ENCODE assay signal across 7 mouse cellular contexts in genomic region chr5:118244606-118245443, GRCm38 (mm10). TPM values are rescaled to one million over a fixed set of nuclear protein-coding genes. Genes with fewer than 3 reads are reported as not detected.
DNase-seq lines count a peak whose midpoint lies in the region; ATAC-seq lines count a peak whose summit lies in the region.

TSS of gene Rnft2 (minus strand) at chr5:118245116.
TSS of gene 2410131K14Rik (plus strand) at chr5:118245227.

- DNase-seq in adrenal gland, postnatal 14 days, result peak; percentile 100
- peak; percentile 100 for DNase-seq in embryonic facial prominence, embryonic 11.5 days (ENCODE audit: low spot score)
- DNase-seq in kidney, adult 11 months, result peak; percentile 100
- peak; percentile 100 for DNase-seq in limb, embryonic 10.5 days (ENCODE audit: low spot score)
- DNase-seq in spleen, adult 12 weeks (ENCODE audit: low spot score), result peak; percentile 94

- ATAC-seq in embryonic facial prominence, embryonic 11.5 days (replicated peaks; ENCODE audit: insufficient number of reproducible peaks, low FRiP score, low TSS enrichment, low read depth), result peak; percentile 99
- peak; percentile 99 for ATAC-seq in granulocyte monocyte progenitor cell, adult 5-6 weeks (replicated peaks; ENCODE audit: poor library complexity, severe bottlenecking)
- ATAC-seq in midbrain, embryonic 13.5 days, result peak; percentile 99

- peak within 1 kb of the TSS; percentile 65 for H3K4me3 ChIP-seq in embryonic facial prominence, embryonic 11.5 days (ENCODE audit: low read depth, low read length)
- peak within 1 kb of the TSS; percentile 70 for H3K4me3 ChIP-seq in limb, embryonic 10.5 days
- H3K4me3 ChIP-seq in midbrain, embryonic 13.5 days (replicated peaks), result peak within 1 kb of the TSS; percentile 76

- H3K9ac ChIP-seq in embryonic facial prominence, embryonic 11.5 days (replicated peaks; ENCODE audit: low read length), result peak within 1 kb of the TSS; percentile 75
- peak within 1 kb of the TSS; percentile 85 for H3K9ac ChIP-seq in midbrain, embryonic 13.5 days (replicated peaks)

- no peaks in the 10 kb centered on the region for H3K9me3 ChIP-seq in embryonic facial prominence, embryonic 11.5 days (replicated peaks; ENCODE audit: control insufficient read depth, low read length)
- H3K9me3 ChIP-seq in limb, embryonic 10.5 days (replicated peaks), result no peaks in the 10 kb centered on the region
- H3K9me3 ChIP-seq in midbrain, embryonic 13.5 days, result no peaks in the 10 kb centered on the region

- no peaks in the 10 kb centered on the region; the same call in 1 of the 2 replicates for H3K4me1 ChIP-seq in embryonic facial prominence, embryonic 11.5 days (ENCODE audit: control insufficient read depth, insufficient read depth, low read length)
- H3K4me1 ChIP-seq in limb, embryonic 10.5 days, result peaks cover 37% of the 10 kb centered on the region
- peaks cover 35% of the 10 kb centered on the region for H3K4me1 ChIP-seq in midbrain, embryonic 13.5 days (replicated peaks)

- peak within 1 kb of the TSS; percentile 9; the same call in 1 of the 2 replicates for H3K27ac ChIP-seq in embryonic facial prominence, embryonic 11.5 days (replicated peaks; ENCODE audit: low read depth, low read length)
- H3K27ac ChIP-seq in limb, embryonic 10.5 days, result peak within 1 kb of the TSS; percentile 88
- H3K27ac ChIP-seq in midbrain, embryonic 13.5 days, result peak within 1 kb of the TSS; percentile 89

- under 1% methylated on average over 60 of the region's 68 CpGs for WGBS in embryonic facial prominence, embryonic 11.5 days
- under 1% methylated on average over 68 of the region's 68 CpGs for WGBS in limb, embryonic 10.5 days
- under 1% methylated on average over 68 of the region's 68 CpGs for WGBS in midbrain, embryonic 13.5 days

- peak within 1 kb of the TSS; percentile 74 for H3K4me2 ChIP-seq in embryonic facial prominence, embryonic 11.5 days (ENCODE audit: low read depth, low read length)
- peak within 1 kb of the TSS; percentile 90 for H3K4me2 ChIP-seq in midbrain, embryonic 13.5 days (replicated peaks)

- H3K36me3 ChIP-seq in embryonic facial prominence, embryonic 11.5 days (replicated peaks; ENCODE audit: control insufficient read depth, insufficient read depth, low read depth, low read length), result no peaks in the 10 kb centered on the region
- H3K36me3 ChIP-seq in limb, embryonic 10.5 days, result peaks cover 49% of the 10 kb centered on the region
- H3K36me3 ChIP-seq in midbrain, embryonic 13.5 days, result peaks cover 45% of the 10 kb centered on the region

- H3K27me3 ChIP-seq in embryonic facial prominence, embryonic 11.5 days (ENCODE audit: control insufficient read depth, insufficient read depth, low read length), result no peaks in the 10 kb centered on the region
- H3K27me3 ChIP-seq in limb, embryonic 10.5 days (ENCODE audit: low read depth, poor library complexity, severe bottlenecking), result no peaks in the 10 kb centered on the region
- no peaks in the 10 kb centered on the region for H3K27me3 ChIP-seq in midbrain, embryonic 13.5 days

RNA-seq across cellular contexts. Expression of gene Rnft2, which starts in this region (rescaled TPM):
- total RNA-seq in adrenal gland, postnatal 14 days (2021), result 3.1 and 3.9 TPM in 2 replicates
- 4.3 TPM in 2 replicates for polyA plus RNA-seq in embryonic facial prominence, embryonic 11.5 days (2014; fragmentation: Nextera tagmentation; extraction: Ambion mirVana)
- total RNA-seq in granulocyte monocyte progenitor cell, adult 5-6 weeks (2014; fragmentation: Nextera tagmentation), result not detected in 2 replicates
- total RNA-seq in granulocyte monocyte progenitor cell, adult 5-6 weeks (2017), result not detected in 2 replicates
- 4.9 and 5.5 TPM in 2 replicates for polyA plus RNA-seq in limb, embryonic 10.5 days (2016; fragmentation: Nextera tagmentation; extraction: Ambion mirVana)
- polyA plus RNA-seq in midbrain, embryonic 13.5 days (2015; fragmentation: Nextera tagmentation; extraction: Ambion mirVana), result 12.6 and 13.1 TPM in 2 replicates

RNA-seq across cellular contexts. Expression of gene 2410131K14Rik, which starts in this region (rescaled TPM):
- 7.6 and 8.7 TPM in 2 replicates for total RNA-seq in adrenal gland, postnatal 14 days (2021)
- polyA plus RNA-seq in embryonic facial prominence, embryonic 11.5 days (2014; fragmentation: Nextera tagmentation; extraction: Ambion mirVana), result 10.8 and 11.6 TPM in 2 replicates
- total RNA-seq in granulocyte monocyte progenitor cell, adult 5-6 weeks (2014; fragmentation: Nextera tagmentation), result 1.0 and 2.3 TPM in 2 replicates
- total RNA-seq in granulocyte monocyte progenitor cell, adult 5-6 weeks (2017), result 1.5 and 1.6 TPM in 2 replicates
- polyA plus RNA-seq in limb, embryonic 10.5 days (2016; fragmentation: Nextera tagmentation; extraction: Ambion mirVana), result 13.7 and 14.3 TPM in 2 replicates
- 15.0 and 15.1 TPM in 2 replicates for polyA plus RNA-seq in midbrain, embryonic 13.5 days (2015; fragmentation: Nextera tagmentation; extraction: Ambion mirVana)

Comparison
In these comparisons a context has a peak if more than half of its experiments do, and no peak if none do; other contexts are left out.
1. Peak in every context shown above with its lines: DNase-seq, ATAC-seq, H3K4me3 ChIP-seq and H3K27ac ChIP-seq.
2. H3K27ac ChIP-seq: peak in every context shown above with its lines; median percentile 89 in midbrain, embryonic 13.5 days; 88 in limb, embryonic 10.5 days; 9 in embryonic facial prominence, embryonic 11.5 days.